Mouse (Mus musculus) embryo, embryonic 10 days (tissue): ENCODE data around the gene Sub1.

Source experiments
- DNase-seq: peaks from one replicate; pipeline ENCODE4 v3.0.0-alpha.2; 2015; ENCODE audit warnings: low spot score

Sub1 gene

DNA sequence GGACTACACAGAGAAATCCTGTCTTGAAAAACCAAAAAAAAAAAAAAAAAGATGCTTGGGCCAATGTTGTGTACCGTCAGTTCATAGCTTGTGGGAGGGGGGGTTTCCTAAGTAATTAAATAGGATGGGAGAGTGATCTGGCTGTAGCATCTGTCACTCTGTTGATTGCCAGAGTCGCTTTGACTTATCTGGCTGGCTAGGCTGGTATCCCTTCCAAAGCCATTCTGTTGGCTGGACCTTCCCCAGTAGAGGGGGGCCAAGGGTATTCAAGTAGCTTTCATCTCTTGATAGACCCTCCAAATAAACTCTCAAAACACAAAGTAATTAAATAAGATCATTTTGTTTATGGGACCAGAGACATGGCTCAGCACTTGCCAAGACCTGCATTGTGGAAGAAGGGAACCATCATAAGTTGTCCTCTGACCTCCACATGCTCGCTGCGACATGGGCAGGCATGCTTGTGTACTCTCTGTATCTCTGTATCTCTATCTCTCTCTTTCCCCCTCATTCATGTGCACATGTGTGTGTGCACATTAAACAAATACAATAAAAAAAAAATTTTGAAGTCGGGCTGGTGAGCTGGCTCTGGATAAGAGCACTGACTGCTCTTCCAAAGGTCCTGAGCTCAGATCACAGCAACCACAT lies 31.5 kb downstream of the Sub1 start:
- no peak for DNase-seq

DNA sequence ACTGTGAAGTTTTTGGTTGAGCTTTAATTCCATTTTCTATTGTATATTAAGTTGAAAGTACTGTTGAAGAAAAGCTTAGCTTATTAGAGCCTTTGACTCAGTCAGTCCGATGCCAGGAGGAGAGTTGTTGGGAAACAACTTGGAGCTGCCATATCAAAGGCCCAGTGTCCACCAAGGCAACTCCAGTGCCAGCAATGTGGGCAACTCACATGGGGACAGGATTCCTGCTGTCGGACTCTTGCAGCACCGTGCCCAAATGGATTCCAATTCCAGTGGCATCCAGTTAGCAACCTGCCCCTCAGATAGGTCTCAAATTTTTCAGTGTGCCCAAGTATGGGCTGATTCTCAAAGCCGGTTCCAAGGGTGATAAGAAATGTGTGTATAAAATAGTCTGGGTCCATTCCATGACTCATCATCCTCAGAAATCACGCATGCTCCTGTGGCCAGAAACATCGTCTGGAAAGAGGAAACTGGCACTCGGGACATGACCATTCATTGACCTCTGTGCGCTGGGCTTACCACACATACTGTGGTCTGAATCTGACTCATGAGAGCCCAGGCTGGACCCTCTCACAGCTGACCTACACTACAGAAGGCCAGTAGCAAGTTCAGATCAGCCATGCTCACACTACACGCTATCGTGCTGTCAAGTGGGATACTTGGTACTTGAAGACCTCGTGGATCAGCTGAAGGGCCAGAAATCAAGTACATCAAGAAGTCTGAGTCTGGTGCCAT lies 32.8 kb downstream of the Sub1 start:
- no peak for DNase-seq

DNA sequence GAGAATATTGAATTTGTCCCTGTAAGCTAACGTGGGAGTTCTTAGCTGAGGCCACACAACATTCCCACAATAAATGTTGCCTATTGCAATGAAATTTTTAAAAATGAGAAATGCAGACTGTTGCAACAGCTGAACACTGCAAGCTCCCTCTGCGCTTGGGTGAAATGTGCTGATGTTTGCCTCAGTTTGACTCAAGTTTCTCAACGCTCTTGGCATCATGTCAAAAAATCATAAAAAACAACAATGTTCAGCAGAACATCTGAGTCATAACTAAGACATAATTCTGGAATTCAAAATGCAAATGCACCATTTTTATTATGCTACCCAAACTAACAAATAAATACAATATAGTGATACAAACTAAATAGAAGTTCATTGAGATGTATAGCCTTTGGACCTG lies 37.1 kb downstream of the Sub1 start:
- no peak for DNase-seq

DNA sequence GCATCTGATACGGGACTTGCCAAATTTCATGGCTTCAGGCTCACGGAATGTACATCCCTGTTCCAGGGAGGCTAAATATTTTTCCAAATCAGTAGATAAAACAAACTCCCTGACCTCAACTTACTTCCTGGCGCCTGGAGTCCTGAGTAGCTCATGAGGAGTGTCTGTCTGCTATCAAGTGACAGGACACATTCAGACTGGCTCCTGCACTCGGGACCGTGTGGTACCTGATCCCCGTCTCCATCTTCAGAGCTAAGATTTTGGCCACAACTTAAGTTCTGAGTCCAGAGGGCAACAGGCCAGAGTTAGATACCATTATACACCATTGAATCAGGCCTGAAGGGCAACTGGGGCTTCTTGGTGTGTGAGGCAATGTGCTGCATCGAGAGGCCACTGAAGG lies 40.7 kb downstream of the Sub1 start:
- DNase-seq = no peak

DNA sequence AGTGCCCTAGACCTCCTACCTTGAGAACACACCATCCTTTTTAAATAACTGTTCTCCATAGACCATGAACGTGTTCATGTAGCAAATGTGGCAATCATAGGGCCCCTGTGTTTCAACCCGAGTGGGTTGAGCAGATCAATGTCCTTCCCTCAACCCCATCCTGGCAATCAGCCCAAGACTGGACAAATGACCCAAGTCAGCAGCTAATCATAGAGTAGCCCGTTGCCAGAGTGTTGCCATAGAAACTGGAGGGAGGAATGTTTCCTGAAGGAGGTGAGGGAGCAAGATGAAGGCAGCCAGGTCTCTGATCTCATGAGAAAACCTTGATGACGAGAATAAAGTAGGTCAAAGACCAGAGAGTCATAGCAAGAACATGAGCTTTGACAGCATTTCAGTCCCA lies 42.6 kb downstream of the Sub1 start:
- no peak for DNase-seq

DNA sequence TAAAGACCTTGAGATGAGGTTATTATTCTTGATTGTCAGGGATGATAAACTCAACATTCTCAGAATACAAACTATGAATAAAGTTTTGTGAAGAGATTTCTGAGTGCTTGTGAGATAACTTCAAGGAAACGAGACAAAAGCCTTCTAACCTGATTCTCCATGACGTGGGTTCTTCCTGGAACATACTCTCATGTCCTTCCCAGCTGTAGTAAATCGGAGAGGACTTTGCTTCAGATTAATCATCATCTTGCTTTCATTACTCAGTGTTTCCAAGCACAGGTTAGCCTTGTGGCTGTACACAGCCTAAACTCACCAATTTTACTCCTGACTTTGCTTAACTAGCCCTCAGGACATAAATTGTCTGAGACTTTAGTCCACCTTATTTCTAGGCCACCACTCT lies 44.6 kb downstream of the Sub1 start:
- no peak for DNase-seq

DNA sequence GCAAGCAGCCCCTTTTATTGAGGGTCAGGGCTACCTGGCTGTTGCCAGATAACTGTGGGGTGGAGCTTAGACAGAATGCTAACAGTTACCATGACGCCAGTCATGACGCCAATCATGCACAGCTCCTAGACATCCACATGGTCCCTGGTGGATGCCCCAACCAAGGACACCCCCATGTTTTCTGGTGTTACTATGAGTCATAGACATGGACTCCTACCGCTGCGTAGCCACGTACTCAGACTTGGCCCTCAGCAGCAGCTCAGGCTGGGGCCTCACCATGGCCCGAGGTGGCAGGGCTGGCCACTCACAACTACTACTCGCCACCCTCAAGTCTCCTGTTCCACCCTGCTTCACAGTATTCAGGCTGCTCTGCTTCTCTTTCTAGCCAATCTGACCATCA lies 45.6 kb downstream of the Sub1 start:
- DNase-seq = no peak

DNA sequence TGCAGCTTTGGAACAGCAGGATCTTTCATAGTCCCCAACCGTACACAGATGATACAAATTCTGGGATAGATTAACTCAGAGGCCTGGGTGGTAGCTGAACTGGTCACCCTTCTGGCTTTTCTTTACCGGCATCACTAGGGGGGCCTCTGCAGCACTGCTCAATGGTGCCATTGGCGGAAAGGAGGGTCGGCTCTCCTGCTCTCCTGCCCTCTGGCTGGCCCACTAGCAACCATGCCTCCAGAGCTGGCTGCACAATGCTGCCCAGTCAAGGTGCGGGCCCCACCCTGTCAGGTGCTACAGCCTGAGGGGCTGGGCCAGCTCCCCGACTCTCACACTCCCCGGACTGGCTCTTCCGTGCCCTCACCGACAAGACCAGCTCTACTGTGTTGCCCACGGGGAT lies 46.6 kb downstream of the Sub1 start:
- DNase-seq = no peak

DNA sequence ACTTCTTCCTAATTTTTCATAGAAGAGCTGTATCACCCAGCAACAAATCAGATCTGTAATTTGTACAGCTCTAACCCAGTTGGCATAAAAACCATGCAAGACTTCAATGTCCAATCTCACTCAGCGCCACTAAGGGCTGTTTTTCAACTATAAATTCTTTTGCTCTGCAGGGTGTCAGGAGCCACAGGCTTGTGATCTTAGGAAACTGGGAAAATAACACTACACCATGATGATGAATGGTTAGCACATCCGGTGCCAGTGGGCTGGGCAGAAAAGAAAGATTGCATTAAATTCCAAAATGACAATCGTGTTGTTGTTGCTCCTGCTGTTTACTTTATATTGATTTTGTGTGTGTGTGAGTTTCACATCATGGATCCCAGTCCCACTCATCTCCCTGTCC lies 47.3 kb downstream of the Sub1 start:
- DNase-seq = no peak

DNA sequence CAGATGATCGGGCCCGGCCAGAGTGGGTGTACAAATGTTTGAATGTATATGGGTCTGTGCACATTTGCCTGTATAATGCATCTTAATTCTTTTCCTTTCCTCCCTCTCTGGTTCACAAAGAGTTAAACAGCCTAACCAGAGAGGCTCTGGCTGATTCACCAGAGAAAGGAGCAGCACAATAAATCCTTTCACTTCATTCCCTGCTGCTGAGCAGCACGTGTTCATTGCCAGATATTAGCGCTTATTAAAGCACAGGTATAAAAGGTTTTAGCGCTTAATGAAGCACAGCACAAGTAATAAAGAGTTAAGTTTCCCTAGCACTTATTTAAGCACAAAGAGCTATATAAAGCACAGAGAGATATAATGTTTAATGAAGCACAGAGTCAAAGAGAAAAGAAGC lies 55.9 kb downstream of the Sub1 start:
- DNase-seq = peak; percentile 13
